Mouse (Mus musculus): ENCODE data around the gene Dcakd. TPM values are rescaled to one million over a fixed set of nuclear protein-coding genes. Genes with fewer than 3 reads are reported as not detected.
"Not testable (repeated sequence)": the region's sequence is repeated elsewhere in the genome, so short reads cannot be mapped to it uniquely, and the experiment has no call there.

Gene Dcakd
- polyA plus RNA-seq, 1 experiment: 57.4 TPM

GRCm38 (mm10) chr11:102992940-102993339 lies 35.2 kb downstream of the Dcakd start:
- Histone ChIP-seq H3K27ac (ENCODE audit: insufficient read depth, low read length) (no peak overlapping the region), H3K4me3 (ENCODE audit: insufficient read depth, low read length) (no peak overlapping the region), H3K4me1 (ENCODE audit: control insufficient read depth, insufficient read depth, low read length) (no peaks in the 10 kb centered on the region)
- TF ChIP-seq POLR2A (IDR thresholded peaks at IDR 0.05; ENCODE audit: extremely low read depth, insufficient read depth, low read length) (no peak), CTCF (IDR thresholded peaks at IDR 0.05; ENCODE audit: extremely low read depth, insufficient read depth, low read length) (peak; percentile 62)

- H3K4me3 ChIP-seq (ENCODE audit: insufficient read depth, low read length): no peak overlapping the region
- no peak for TF ChIP-seq CTCF (IDR thresholded peaks at IDR 0.05; ENCODE audit: extremely low read depth, insufficient read depth, low read length)
- no peak for TF ChIP-seq POLR2A (IDR thresholded peaks at IDR 0.05; ENCODE audit: extremely low read depth, insufficient read depth, low read length)
- H3K4me1 ChIP-seq (ENCODE audit: control insufficient read depth, insufficient read depth, low read length): no peaks in the 10 kb centered on the region
- no peak overlapping the region for H3K27ac ChIP-seq (ENCODE audit: insufficient read depth, low read length)
These were observed 36.5 kb downstream of the Dcakd start for GRCm38 (mm10) chr11:102991681-102992080.

- Histone ChIP-seq H3K4me1 (ENCODE audit: control insufficient read depth, insufficient read depth, low read length) (no peaks in the 10 kb centered on the region), H3K27ac (ENCODE audit: insufficient read depth, low read length) (no peak overlapping the region), H3K4me3 (ENCODE audit: insufficient read depth, low read length) (peak overlapping the region; percentile 10; the same call in 1 of the 2 replicates)
- TF ChIP-seq POLR2A (IDR thresholded peaks at IDR 0.05; ENCODE audit: extremely low read depth, insufficient read depth, low read length) (no peak), CTCF (IDR thresholded peaks at IDR 0.05; ENCODE audit: extremely low read depth, insufficient read depth, low read length) (0 out of 2 replicates have a peak, but pooled peaks have one; percentile 12)
These were observed 37.9 kb downstream of the Dcakd start for GRCm38 (mm10) chr11:102990152-102990663.

DNA sequence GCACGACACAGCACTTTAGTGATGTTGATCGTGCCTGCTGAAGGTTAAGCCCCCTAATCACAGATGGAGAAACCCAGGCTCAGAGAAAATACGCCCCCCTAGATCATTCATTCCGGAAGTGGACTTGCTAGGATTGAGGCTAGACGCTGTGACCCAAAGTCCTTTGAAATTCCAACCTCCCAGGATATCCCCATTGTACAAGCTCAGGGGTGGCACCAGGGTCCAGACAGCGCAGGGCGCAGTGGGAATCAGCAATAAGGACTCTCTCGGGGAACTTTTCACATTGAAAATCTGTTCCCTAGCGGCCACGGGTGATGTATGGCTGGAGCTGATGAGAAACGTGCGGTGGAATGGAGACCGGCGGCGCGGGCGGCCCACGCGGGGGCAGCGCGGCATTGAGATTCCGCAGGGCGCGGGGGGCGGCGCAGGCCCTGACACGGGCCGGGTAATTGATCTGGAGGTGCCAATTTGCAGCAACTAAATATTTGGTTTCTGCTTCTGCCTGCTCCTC lies 38.4 kb downstream of the Dcakd start:
- Histone ChIP-seq H3K27ac (ENCODE audit: insufficient read depth, low read length) (no peak overlapping the region), H3K4me1 (ENCODE audit: control insufficient read depth, insufficient read depth, low read length) (no peaks in the 10 kb centered on the region), H3K4me3 (ENCODE audit: insufficient read depth, low read length) (peak overlapping the region; percentile 10; the same call in 1 of the 2 replicates)
- TF ChIP-seq CTCF (IDR thresholded peaks at IDR 0.05; ENCODE audit: extremely low read depth, insufficient read depth, low read length) (no peak), POLR2A (IDR thresholded peaks at IDR 0.05; ENCODE audit: extremely low read depth, insufficient read depth, low read length) (no peak)

- TF ChIP-seq POLR2A (IDR thresholded peaks at IDR 0.05; ENCODE audit: extremely low read depth, insufficient read depth, low read length): no peak
- Histone ChIP-seq H3K4me3 (ENCODE audit: insufficient read depth, low read length) (no peak overlapping the region), H3K27ac (ENCODE audit: insufficient read depth, low read length) (no peak overlapping the region), H3K4me1 (ENCODE audit: control insufficient read depth, insufficient read depth, low read length) (no peaks in the 10 kb centered on the region)
These were observed 43.0 kb downstream of the Dcakd start for GRCm38 (mm10) chr11:102985160-102985559.

DNA sequence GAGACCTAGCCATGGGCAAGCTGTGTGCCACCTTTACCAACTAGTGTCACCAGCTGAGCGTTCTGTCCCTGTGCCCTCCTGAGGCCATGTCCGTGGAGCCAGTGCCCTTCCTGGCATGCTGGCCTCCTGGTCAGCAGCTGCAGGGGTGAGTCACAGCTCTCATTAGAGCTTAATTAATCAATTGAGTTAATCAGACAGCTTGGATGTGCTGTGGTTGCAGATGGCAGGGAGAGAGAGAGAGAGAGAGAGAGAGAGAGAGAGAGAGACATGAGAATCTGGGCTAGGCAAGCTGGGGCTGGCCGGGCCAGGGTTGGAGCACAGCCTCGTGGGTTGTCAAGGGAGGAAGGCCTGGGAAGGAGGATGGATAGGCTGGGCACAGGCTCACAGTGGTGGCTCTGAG lies 43.5 kb downstream of the Dcakd start:
- Histone ChIP-seq H3K4me1 (ENCODE audit: control insufficient read depth, insufficient read depth, low read length) (no peaks in the 10 kb centered on the region), H3K4me3 (ENCODE audit: insufficient read depth, low read length) (no peak overlapping the region), H3K27ac (ENCODE audit: insufficient read depth, low read length) (no peak overlapping the region)
- TF ChIP-seq CTCF (IDR thresholded peaks at IDR 0.05; ENCODE audit: extremely low read depth, insufficient read depth, low read length) (no peak), POLR2A (IDR thresholded peaks at IDR 0.05; ENCODE audit: extremely low read depth, insufficient read depth, low read length) (no peak)

- Histone ChIP-seq H3K4me3 (ENCODE audit: insufficient read depth, low read length) (no peak overlapping the region), H3K27ac (ENCODE audit: insufficient read depth, low read length) (no peak overlapping the region), H3K4me1 (ENCODE audit: control insufficient read depth, insufficient read depth, low read length) (no peaks in the 10 kb centered on the region)
- TF ChIP-seq POLR2A (IDR thresholded peaks at IDR 0.05; ENCODE audit: extremely low read depth, insufficient read depth, low read length) (no peak), CTCF (IDR thresholded peaks at IDR 0.05; ENCODE audit: extremely low read depth, insufficient read depth, low read length) (no peak)
These were observed 44.0 kb downstream of the Dcakd start for GRCm38 (mm10) chr11:102984086-102984485.

DNA sequence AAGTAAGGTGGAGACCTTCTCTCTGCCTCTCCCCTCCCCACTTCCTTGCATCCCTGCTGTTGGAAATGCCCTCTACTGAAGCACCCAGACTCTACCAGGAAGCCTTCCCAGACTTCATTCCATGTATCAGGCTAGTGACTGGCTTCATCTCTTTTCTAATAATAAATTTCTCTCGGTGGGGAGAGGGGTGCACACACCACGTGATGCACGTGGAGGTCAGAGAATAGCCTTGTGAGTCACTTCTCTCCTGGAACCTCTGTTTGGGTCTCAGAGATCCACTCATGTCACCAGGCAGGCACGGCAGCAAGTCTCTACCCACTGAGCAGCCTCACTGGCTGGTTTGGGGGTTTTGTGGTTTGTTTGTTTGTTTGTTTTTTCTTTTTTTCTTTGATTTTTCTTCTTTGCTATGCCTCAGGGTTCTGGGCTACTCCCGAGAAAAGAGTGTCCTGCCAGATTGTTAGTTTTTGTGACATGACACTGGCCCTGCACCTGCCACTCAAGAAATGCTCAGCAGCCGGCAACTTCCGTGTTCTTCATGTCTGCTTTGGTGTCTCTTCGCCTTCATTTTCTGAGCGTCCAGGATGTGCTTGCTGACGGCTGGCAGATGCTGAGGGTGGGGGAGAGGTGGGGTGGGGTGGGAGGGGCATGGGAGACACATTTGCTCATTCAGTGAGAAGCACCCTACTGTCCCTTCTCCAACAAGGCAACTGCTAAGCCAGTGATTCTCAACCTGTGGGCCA lies 46.8 kb downstream of the Dcakd start:
- Histone ChIP-seq H3K4me1 (ENCODE audit: control insufficient read depth, insufficient read depth, low read length) (no peaks in the 10 kb centered on the region), H3K4me3 (ENCODE audit: insufficient read depth, low read length) (no peak overlapping the region), H3K27ac (ENCODE audit: insufficient read depth, low read length) (no peak overlapping the region)
- TF ChIP-seq POLR2A (IDR thresholded peaks at IDR 0.05; ENCODE audit: extremely low read depth, insufficient read depth, low read length) (no peak), CTCF (IDR thresholded peaks at IDR 0.05; ENCODE audit: extremely low read depth, insufficient read depth, low read length) (no peak)

DNA sequence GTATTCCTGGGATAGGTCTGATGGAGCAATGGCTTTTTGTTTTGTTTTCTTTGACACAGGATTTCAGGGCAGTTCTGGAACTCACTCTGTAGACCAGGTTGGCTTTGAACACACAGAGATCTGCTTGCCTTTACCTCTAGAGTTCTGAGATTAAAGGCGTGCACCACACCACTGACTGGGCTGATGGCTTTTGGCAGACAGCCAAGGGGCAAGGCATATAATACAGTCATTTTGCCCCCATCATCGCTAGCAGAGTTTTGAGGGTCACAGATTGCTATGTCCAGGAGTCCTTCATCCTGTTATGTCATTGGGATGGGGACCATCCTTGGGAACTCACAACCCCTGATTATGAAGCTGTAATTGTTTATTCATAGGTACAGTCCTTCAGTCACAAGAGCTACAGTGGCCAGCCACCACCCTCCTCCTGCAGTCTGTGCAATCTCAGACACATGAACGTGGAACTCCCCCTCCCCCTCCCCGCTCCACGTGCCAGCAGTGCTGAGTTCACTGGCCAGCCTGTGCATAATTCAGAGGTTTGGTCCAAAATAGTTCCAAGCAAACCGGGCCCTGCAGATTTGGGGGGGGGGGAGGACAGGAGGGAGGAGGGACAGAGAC lies 50.0 kb downstream of the Dcakd start:
- TF ChIP-seq CTCF (IDR thresholded peaks at IDR 0.05; ENCODE audit: extremely low read depth, insufficient read depth, low read length) (no peak), POLR2A (IDR thresholded peaks at IDR 0.05; ENCODE audit: extremely low read depth, insufficient read depth, low read length) (no peak)
- Histone ChIP-seq H3K4me1 (ENCODE audit: control insufficient read depth, insufficient read depth, low read length) (no peaks in the 10 kb centered on the region), H3K4me3 (ENCODE audit: insufficient read depth, low read length) (no peak overlapping the region), H3K27ac (ENCODE audit: insufficient read depth, low read length) (no peak overlapping the region)

- H3K4me3 ChIP-seq (ENCODE audit: insufficient read depth, low read length); H3K27ac ChIP-seq (ENCODE audit: insufficient read depth, low read length); H3K4me1 ChIP-seq (ENCODE audit: control insufficient read depth, insufficient read depth, low read length): not testable (repeated sequence)
These were observed 52.2 kb downstream of the Dcakd start for GRCm38 (mm10) chr11:102975966-102976365.

Measured in cortical plate, adult 2 months (tissue).